Mouse (Mus musculus): ENCODE data around the gene Ccl3. TPM values are rescaled to one million over a fixed set of nuclear protein-coding genes. Genes with fewer than 3 reads are reported as not detected.

The Ccl3 gene
- polyA plus RNA-seq (2012; rRNA removed) = 0.53 and 0.76 TPM in 2 replicates

DNA sequence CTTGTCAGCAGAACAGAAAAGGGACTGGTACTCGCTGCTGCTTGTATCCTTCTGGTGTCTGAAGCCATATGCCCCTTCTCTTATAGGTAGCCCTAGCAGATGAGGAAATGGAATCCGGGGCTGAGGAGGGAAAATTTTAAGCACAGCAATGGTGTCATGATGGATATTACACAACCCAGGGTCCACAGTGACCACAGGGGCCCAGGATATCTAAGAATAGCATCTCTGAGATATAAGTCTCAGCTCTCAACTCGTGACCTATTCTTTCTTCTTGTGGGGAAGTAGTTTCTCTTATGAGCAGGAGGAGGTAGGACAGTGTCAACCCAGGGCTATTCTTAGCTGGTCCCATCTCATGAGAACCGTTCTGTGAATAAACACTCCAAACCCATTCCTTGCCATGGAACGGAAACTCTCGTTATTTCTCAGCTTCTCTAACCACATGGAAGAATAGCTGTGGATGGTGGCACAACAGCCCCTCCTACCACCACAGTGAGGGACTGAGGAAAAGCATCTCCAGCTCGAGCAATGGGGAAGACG, at the start of gene Ccl3:
Ccl3 (minus strand) TSS at position 51 of the 537 bp plus-strand sequence.

DNA sequence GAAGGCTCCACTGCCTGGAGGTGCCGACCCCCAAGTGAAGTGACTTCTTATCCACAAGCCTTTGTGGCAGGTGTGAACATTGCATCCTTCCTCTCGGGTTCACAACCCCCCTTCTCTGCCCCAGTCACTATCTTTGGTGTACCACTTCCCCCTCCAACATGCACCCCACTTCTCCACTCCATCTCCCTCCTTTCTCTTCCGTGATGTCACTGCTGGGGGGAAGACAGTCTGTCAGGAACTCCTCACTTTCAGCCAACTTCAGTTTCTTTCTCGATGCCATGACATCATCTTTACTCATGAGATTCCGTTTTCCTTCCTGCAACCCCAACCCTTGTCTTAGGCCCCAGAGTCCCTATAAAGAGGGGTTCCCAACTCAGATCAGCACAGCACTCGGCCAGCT, 13.0 kb upstream of the Ccl3 start, which contains the start of gene Ccl4:
Ccl4 (plus strand) TSS at position 381 of the 400 bp plus-strand sequence.

DNA sequence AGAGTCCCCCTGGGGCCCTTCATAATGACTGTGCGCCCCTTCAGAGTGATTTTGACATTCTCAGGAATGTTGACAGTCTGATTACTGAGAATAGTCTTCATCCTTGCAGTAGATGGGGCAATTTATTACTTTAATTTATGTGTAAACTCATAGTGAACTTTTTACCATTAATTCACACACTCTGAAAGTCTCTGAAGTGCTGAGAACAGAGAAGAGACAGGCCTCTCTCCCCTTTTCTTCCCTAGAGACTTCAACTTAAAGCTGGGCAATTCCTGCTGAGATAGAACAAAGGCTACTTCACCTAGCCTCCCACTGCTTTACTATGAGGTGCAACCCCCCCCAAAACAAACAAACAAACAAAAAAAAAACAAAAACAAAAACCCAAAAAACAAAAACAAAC, 3.6 kb downstream of the Ccl3 start, which contains the start of gene Rpl9-ps1:
Rpl9-ps1 (minus strand) TSS at position 101 of the 400 bp plus-strand sequence.

Other genes with a start within 250 kb of the Ccl3 start
- gene Rasl10b, start 240.2 kb downstream of the Ccl3 start, polyA plus RNA-seq (2012; rRNA removed) = 0.78 and 1.0 TPM in 2 replicates
- gene Gas2l2, start 219.9 kb downstream of the Ccl3 start, polyA plus RNA-seq (2012; rRNA removed) = 0.13 TPM in 2 replicates
- gene 1700020L24Rik, start 211.7 kb downstream of the Ccl3 start, polyA plus RNA-seq (2012; rRNA removed) = 0.11 and 0.52 TPM in 2 replicates
- gene Mmp28, start 186.3 kb downstream of the Ccl3 start, polyA plus RNA-seq (2012; rRNA removed) = 18.1 and 24.2 TPM in 2 replicates
- gene Taf15, start 176.3 kb downstream of the Ccl3 start, polyA plus RNA-seq (2012; rRNA removed) = 0.61 and 1.8 TPM in 2 replicates
- not detected in 2 replicates for gene Heatr9, start 127.2 kb downstream of the Ccl3 start, polyA plus RNA-seq (2012; rRNA removed)
- 9.1 and 12.4 TPM in 2 replicates for gene Ccl5, start 118.8 kb downstream of the Ccl3 start, polyA plus RNA-seq (2012; rRNA removed)
- gene Ccl9, start 70.7 kb downstream of the Ccl3 start, polyA plus RNA-seq (2012; rRNA removed) = 0.47 and 0.59 TPM in 2 replicates
- gene Ccl6, start 56.3 kb downstream of the Ccl3 start, polyA plus RNA-seq (2012; rRNA removed) = 4.9 and 9.6 TPM in 2 replicates
- gene Rpl9-ps1, start 3.7 kb downstream of the Ccl3 start, polyA plus RNA-seq (2012; rRNA removed) = not detected in 2 replicates
- gene Ccl4, start 13.2 kb upstream of the Ccl3 start, polyA plus RNA-seq (2012; rRNA removed) = 0.25 and 1.1 TPM in 2 replicates
- gene Wfdc17, start 54.6 kb upstream of the Ccl3 start, polyA plus RNA-seq (2012; rRNA removed) = 0.70 TPM in 1 of 2 replicates, not detected in the other
- 0.89 TPM in 1 of 2 replicates, not detected in the other for gene Wfdc18, start 59.7 kb upstream of the Ccl3 start, polyA plus RNA-seq (2012; rRNA removed)
- 23.2 and 38.7 TPM in 2 replicates for gene Wfdc21, start 97.6 kb upstream of the Ccl3 start, polyA plus RNA-seq (2012; rRNA removed)
- 7.7 and 7.9 TPM in 2 replicates for gene Heatr6, start 104.3 kb upstream of the Ccl3 start, polyA plus RNA-seq (2012; rRNA removed)
- 10.0 and 14.3 TPM in 2 replicates for gene Hnf1b, start 200.7 kb upstream of the Ccl3 start, polyA plus RNA-seq (2012; rRNA removed)